Mouse (Mus musculus) activated CD4-positive, CD25-positive, alpha-beta regulatory T cell (primary cell): Measurements from ENCODE around the gene Olfr571. TPM values are rescaled to one million over a fixed set of nuclear protein-coding genes. Genes with fewer than 3 reads are reported as not detected.

Experiments used
- polyA plus RNA-seq, 2 experiments: library from polyadenylated mRNA; unstranded; fragments of 100-300 nt; shearing (Covaris generic); gene quantifications; one replicate each; pipeline ENCODE4 v1.2.1; 2017

Olfr571 gene
- polyA plus RNA-seq, result not detected

DNA sequence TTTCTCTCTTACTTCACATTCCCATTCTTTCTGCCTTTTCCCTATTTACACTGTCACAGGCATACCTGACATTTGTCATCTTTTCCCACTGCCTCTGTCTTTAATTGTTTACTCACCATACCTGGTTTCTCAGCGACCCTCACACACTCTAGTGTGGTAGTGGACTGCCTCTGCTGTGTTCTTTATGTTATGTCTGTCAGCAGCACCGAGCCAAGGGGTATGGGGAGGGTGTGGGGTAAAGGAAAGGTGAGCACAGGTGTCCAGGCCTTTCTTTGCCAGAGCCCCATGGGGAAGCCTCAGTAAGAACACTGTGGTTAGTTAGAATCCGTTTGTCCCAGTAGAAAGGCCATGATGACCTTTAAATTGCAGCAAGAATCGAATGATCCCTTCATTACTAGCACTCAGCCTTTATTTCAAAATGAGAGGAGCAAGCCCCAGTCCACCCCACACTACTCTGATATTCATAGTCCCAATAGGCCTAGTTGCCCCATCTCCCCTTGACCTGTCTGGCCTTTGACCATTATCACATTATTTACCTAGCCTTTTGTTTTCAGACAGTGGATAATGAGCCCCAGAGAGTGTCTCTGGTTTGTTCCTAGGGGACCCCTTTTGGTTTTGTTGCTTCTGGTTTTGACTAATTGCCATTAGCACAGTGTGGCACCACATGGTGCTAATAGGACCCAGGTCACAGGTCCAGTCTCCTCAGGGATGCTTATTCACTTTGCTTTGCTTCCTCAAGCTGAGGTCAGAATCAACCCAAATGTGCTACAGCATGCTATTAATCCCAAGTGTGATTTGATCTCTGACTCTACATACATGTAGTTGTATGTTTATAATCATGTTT lies at the start of gene Olfr571:
Olfr571 (minus strand) TSS at position 505 of the 844 bp plus-strand sequence.

GRCm38 (mm10) chr7:102962360-102962759 lies 45.0 kb upstream of the Olfr571 start, which contains the start of gene Olfr576:
TSS of gene Olfr576 (plus strand) at chr7:102962660.

GRCm38 (mm10) chr7:102958593-102958992 lies 41.3 kb upstream of the Olfr571 start, which contains the start of gene Olfr575:
TSS of gene Olfr575 (minus strand) at chr7:102958775.

DNA sequence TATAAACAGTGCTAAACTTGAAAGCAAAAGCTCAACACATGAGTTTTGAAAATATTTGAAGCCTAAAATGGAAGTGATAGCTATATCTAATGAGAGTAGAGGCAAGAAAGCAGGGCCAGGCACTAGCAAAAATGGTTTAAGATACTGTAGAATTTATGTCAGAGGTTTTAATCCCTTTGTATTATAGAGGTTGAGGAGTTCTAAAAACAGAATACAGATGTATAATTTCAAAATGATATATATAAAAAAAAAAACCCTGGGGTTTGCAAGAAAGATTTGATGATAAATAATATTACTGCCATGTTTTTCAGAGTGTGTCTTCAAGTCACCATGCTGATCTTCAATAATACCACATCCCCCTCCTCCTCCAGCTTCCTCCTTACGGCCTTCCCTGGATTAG lies 30.8 kb upstream of the Olfr571 start, which contains the start of gene Olfr574:
Olfr574 (plus strand) TSS at position 301 of the 400 bp plus-strand sequence.

GRCm38 (mm10) chr7:102942475-102942874 lies 25.1 kb upstream of the Olfr571 start, which contains the start of gene Olfr573-ps1:
TSS of gene Olfr573-ps1 (minus strand) at chr7:102942575.

DNA sequence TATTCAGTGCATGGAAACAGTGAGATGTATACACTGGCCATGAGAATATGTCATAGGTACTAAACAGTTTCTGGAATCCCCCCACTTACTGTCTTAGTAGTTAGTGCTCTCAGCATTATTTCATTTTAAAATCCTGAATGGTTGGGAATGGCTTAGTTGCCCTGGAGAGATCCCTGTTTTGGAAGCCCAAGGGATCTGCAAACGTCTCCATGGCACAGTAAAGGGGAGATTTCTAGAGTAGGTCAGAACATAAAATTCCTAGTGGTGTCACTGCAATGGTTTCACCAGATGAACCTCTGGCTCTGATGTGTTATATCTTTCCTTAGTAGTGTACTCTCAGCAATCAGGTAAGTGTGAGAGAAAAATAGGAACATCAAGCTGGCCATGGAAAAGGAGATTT lies 6.8 kb upstream of the Olfr571 start, which contains the start of gene Olfr572:
Olfr572 (plus strand) TSS at position 301 of the 400 bp plus-strand sequence.

DNA sequence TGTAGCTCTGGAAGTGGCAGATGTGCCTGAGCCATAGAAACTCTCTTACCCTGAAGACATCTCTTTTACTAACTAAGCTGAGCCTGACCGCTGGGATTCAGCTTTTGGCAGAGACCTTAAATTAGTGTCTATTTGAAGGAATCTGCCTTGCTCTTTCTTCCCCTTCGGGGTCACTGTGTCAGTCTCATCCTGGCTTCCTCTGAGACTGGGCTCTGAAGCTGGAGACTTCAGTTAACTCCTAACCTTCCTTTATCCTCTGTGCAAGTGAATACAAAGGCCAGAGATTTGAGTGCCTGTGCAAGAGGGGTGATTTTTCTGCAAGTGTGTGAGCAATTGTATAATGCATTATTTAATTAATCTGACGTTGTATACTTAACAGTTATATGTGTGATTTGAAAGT lies 26.6 kb downstream of the Olfr571 start, which contains the start of gene Olfr569:
Olfr569 (minus strand) TSS at position 101 of the 400 bp plus-strand sequence.

GRCm38 (mm10) chr7:102876822-102877221 lies 40.5 kb downstream of the Olfr571 start, which contains the start of gene Olfr568:
TSS of gene Olfr568 (plus strand) at chr7:102877122.

GRCm38 (mm10) chr7:102858665-102859064 lies 58.7 kb downstream of the Olfr571 start, which contains the start of gene Olfr566:
TSS of gene Olfr566 (minus strand) at chr7:102858765.

Other genes starting within 250 kb of the Olfr571 start
- gene Trim68, start 230.2 kb downstream of the Olfr571 start, polyA plus RNA-seq, result 1 to 10 TPM; 8.6 to 9.5 TPM
- not detected for gene Olfr557, start 221.6 kb downstream of the Olfr571 start, polyA plus RNA-seq
- gene Olfr558, start 215.3 kb downstream of the Olfr571 start, polyA plus RNA-seq, result not detected
- gene Olfr33, start 198.5 kb downstream of the Olfr571 start, polyA plus RNA-seq, result not detected
- not detected for gene Olfr559, start 190.0 kb downstream of the Olfr571 start, polyA plus RNA-seq
- gene Olfr560, start 158.2 kb downstream of the Olfr571 start, polyA plus RNA-seq, result not detected
- under 1 TPM in 1 of 2 experiments, not detected in 1; 0.14 TPM for gene Olfr78, start 158.1 kb downstream of the Olfr571 start, polyA plus RNA-seq
- gene Olfr561, start 146.3 kb downstream of the Olfr571 start, polyA plus RNA-seq, result not detected
- not detected for gene Olfr564, start 114.1 kb downstream of the Olfr571 start, polyA plus RNA-seq
- not detected for gene Olfr566, start 58.8 kb downstream of the Olfr571 start, polyA plus RNA-seq
- under 1 TPM in 1 of 2 experiments, not detected in 1; 0.29 TPM for gene Olfr568, start 40.4 kb downstream of the Olfr571 start, polyA plus RNA-seq
- under 1 TPM in 1 of 2 experiments, not detected in 1; 0.42 TPM for gene Olfr569, start 26.7 kb downstream of the Olfr571 start, polyA plus RNA-seq
- under 1 TPM in 1 of 2 experiments, not detected in 1; 0.12 TPM for gene Olfr570, start 23.0 kb downstream of the Olfr571 start, polyA plus RNA-seq
- gene Olfr572, start 6.9 kb upstream of the Olfr571 start, polyA plus RNA-seq, result not detected
- under 1 TPM in 1 of 2 experiments, not detected in 1; 0.86 TPM for gene Olfr573-ps1, start 25.0 kb upstream of the Olfr571 start, polyA plus RNA-seq
- not detected for gene Olfr574, start 30.9 kb upstream of the Olfr571 start, polyA plus RNA-seq
- gene Olfr575, start 41.2 kb upstream of the Olfr571 start, polyA plus RNA-seq, result not detected
- gene Olfr576, start 45.1 kb upstream of the Olfr571 start, polyA plus RNA-seq, result under 1 TPM in 1 of 2 experiments, not detected in 1; 0.25 TPM
- gene Olfr577, start 58.4 kb upstream of the Olfr571 start, polyA plus RNA-seq, result under 1 TPM in 1 of 2 experiments, not detected in 1; 0.12 TPM
- not detected for gene Olfr578, start 71.8 kb upstream of the Olfr571 start, polyA plus RNA-seq
- gene Olfr582, start 120.5 kb upstream of the Olfr571 start, polyA plus RNA-seq, result not detected
- gene Olfr583, start 133.8 kb upstream of the Olfr571 start, polyA plus RNA-seq, result not detected
- gene Olfr584, start 164.3 kb upstream of the Olfr571 start, polyA plus RNA-seq, result under 1 TPM in 1 of 2 experiments, not detected in 1; 0.41 TPM
- not detected for gene Olfr585, start 180.2 kb upstream of the Olfr571 start, polyA plus RNA-seq
- not detected for gene Olfr586, start 208.1 kb upstream of the Olfr571 start, polyA plus RNA-seq
- gene Olfr588-ps1, start 223.3 kb upstream of the Olfr571 start, polyA plus RNA-seq, result under 1 TPM in 1 of 2 experiments, not detected in 1; 0.04 TPM
- gene Olfr589, start 238.8 kb upstream of the Olfr571 start, polyA plus RNA-seq, result not detected